Mouse (Mus musculus) limb, embryonic 14.5 days (tissue): Measurements from ENCODE around the gene Catsperg2. TPM values are rescaled to one million over a fixed set of nuclear protein-coding genes. Genes with fewer than 3 reads are reported as not detected.
A peak's percentile ranks its signal among the peaks of the same experiment; 100 is the strongest.

Source experiments
- ATAC-seq: fragments of 200-750 bp; cut with Nextera tagmentation; 2 replicates; pipeline ENCODE4 v1.8.0; 2017; ENCODE audit warnings: low read depth, moderate number of reproducible peaks, moderate TSS enrichment; ENCODE audit not compliant: low FRiP score
- DNase-seq: peaks from one replicate; pipeline ENCODE4 v3.0.0-alpha.2; 2015; ENCODE audit warnings: low spot score
- H3K27ac ChIP-seq: fragments of 300-500 bp; sonication (generic); replicated peaks from 2 replicates; pipeline ENCODE4 v1.5.1; 2014; ENCODE audit warnings: low read depth, mild to moderate bottlenecking, low read length, moderate library complexity, mixed read lengths
- H3K27me3 ChIP-seq: fragments of 300-500 bp; sonication (generic); 2 replicates; pipeline ENCODE4 v1.6.1; 2014; ENCODE audit warnings: low read length, mixed read lengths; ENCODE audit not compliant: control insufficient read depth, insufficient read depth
- H3K36me3 ChIP-seq: fragments of 300-500 bp; sonication (generic); 2 replicates; pipeline ENCODE4 v1.6.1; 2014; ENCODE audit warnings: mild to moderate bottlenecking, low read length, moderate library complexity, mixed read lengths; ENCODE audit not compliant: control insufficient read depth, insufficient read depth
- H3K4me1 ChIP-seq: fragments of 300-500 bp; sonication (generic); 2 replicates; pipeline ENCODE4 v1.6.1; 2014; ENCODE audit warnings: antibody characterized with exemption, low read length, mixed read lengths; ENCODE audit not compliant: control insufficient read depth, insufficient read depth
- H3K4me2 ChIP-seq: fragments of 300-500 bp; sonication (generic); replicated peaks from 2 replicates; pipeline ENCODE4 v1.6.1; 2014; ENCODE audit warnings: low read depth, mild to moderate bottlenecking, low read length, moderate library complexity; ENCODE audit not compliant: severe bottlenecking
- H3K4me3 ChIP-seq: fragments of 300-500 bp; sonication (generic); replicated peaks from 2 replicates; pipeline ENCODE4 v1.5.1; 2014; ENCODE audit warnings: low read length
- H3K9ac ChIP-seq: fragments of 300-500 bp; sonication (generic); 2 replicates; pipeline ENCODE4 v1.6.1; 2014; ENCODE audit warnings: mild to moderate bottlenecking, low read depth, low read length, moderate library complexity; ENCODE audit not compliant: severe bottlenecking
- H3K9me3 ChIP-seq: fragments of 300-500 bp; sonication (generic); 2 replicates; pipeline ENCODE4 v1.6.1; 2016; ENCODE audit warnings: low read length; ENCODE audit not compliant: control insufficient read depth
- POLR2A ChIP-seq: fragments of 200-500 bp; IDR thresholded peaks from 2 replicates; pipeline ENCODE4 v1.8.0; 2012; ENCODE audit warnings: inconsistent platforms, mild to moderate bottlenecking, moderate library complexity, borderline replicate concordance; ENCODE audit not compliant: insufficient read depth, insufficient read length; ENCODE audit errors: extremely low read depth
- WGBS: fragments of 180-500 bp; shearing (Covaris S2); extraction: QIAGEN DNeasy Blood & Tissue Kit; methylation state at CpG from one replicate; pipeline ENCODE4 v1.1.7; 2014; 5-methylcytosine and 5-hydroxymethylcytosine counted together
- polyA plus RNA-seq, 2 experiments: library from polyadenylated mRNA; depleted of rRNA in 1 of 2; stranded (reverse) in 1 of 2; unstranded in 1 of 2; fragments of >200 nt; fragmentation: Nextera tagmentation in 1 of 2; extraction: Ambion mirVana in 1 of 2; gene quantifications; 2 replicates each; pipeline versions ENCODE4 v1.2.1 to v1.2.3; 2012 to 2014

Gene Catsperg2
- polyA plus RNA-seq, 2 experiments = 0.04 TPM; not detected in 1

- Histone ChIP-seq H3K4me2 (peak within 1 kb of the TSS; percentile 82), H3K27me3 (no peaks in the 10 kb centered on the region), H3K9ac (peak within 1 kb of the TSS; percentile 65), H3K27ac (peak within 1 kb of the TSS; percentile 82), H3K4me3 (peak within 1 kb of the TSS; percentile 63), H3K36me3 (peaks cover 23% of the 10 kb centered on the region), H3K4me1 (peaks cover 4% of the 10 kb centered on the region), H3K9me3 (no peaks in the 10 kb centered on the region)
- DNase-seq (peak; percentile 95), ATAC-seq (peak; percentile 94)
- peak; percentile 22; the same call in 1 of the 2 replicates for TF ChIP-seq POLR2A
- under 1% methylated on average over 32 of the region's 32 CpGs for WGBS
Observed at GRCm38 (mm10) chr7:29768090-29768900, 41.5 kb upstream of the Catsperg2 start, which contains the start of gene Zfp84. Gene Zfp84 (plus strand): TSS chr7:29768552.

DNA sequence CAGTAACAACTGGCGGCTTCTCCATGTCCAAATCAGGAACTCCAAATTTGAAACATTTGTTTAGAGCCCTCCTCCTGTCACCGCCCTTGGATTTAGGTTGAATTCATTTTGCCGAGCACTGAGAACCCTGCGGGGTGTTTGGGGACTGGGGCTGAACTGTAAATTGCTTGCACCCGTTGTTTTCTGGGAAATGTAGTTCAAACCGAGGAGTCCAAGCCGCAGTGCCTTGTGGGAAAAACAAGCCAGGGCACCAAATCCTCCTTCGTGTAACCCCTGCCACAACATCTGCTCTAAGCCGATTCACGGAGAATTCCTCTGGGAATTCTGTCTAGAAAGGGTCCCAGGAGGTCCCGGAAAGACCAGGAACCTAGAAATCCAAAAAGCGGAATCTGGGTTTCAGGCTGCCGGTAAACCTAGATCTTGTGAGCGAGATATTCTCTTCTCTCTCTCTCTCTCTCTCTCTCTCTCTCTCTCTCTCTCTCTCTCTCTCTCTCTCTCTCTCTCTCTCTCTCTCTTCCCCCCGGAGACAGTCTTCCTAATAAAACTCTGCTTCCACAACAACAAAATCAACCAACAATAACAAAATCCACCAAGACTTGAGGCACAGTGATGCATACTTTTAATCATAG lies 40.3 kb upstream of the Catsperg2 start:
- Histone ChIP-seq H3K9me3 (no peaks in the 10 kb centered on the region), H3K27me3 (no peaks in the 10 kb centered on the region), H3K4me2 (peak overlapping the region; percentile 82), H3K36me3 (peaks cover 12% of the 10 kb centered on the region), H3K27ac (0 out of 2 replicates have a peak overlapping the region, but pooled peaks have one; percentile 52), H3K4me1 (peaks cover 4% of the 10 kb centered on the region), H3K4me3 (peak overlapping the region; percentile 63), H3K9ac (peak overlapping the region; percentile 58)
- ATAC-seq = peak; percentile 74
- 2% methylated on average over 15 of the region's 15 CpGs for WGBS
- TF ChIP-seq POLR2A = 0 out of 2 replicates have a peak, but pooled peaks have one; percentile 12
- DNase-seq = peak; percentile 89

DNA sequence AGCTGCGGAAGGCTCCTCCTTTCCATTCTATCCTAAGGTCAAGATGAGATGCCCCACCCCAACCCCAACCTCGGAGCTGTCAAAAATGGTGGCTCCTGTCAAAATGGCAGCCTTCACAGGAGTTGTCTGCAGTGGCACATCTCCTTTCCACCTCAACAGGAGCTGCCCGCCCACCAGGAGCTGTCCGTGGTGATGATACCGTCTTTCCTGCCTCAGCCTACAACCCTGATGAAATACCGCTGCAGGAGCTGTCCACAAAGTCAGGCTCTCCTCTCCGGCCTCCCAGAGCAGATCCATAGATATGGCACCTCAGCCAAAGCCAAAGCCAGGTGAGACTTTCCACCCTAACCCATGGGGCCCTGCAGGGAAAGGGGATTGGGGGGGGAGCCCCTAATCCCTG lies 37.9 kb upstream of the Catsperg2 start:
- Histone ChIP-seq H3K27ac (no peak overlapping the region), H3K9ac (no peak overlapping the region), H3K9me3 (no peaks in the 10 kb centered on the region), H3K36me3 (0 out of 2 replicates have a peak, but pooled peaks cover 4% of the 10 kb centered on the region), H3K27me3 (no peaks in the 10 kb centered on the region), H3K4me3 (no peak overlapping the region), H3K4me1 (peaks cover 4% of the 10 kb centered on the region), H3K4me2 (no peak overlapping the region)
- TF ChIP-seq POLR2A = no peak
- WGBS = 78% methylated on average over 7 of the region's 7 CpGs
- ATAC-seq (no peak), DNase-seq (no peak)

GRCm38 (mm10) chr7:29760476-29760875 lies 33.6 kb upstream of the Catsperg2 start:
- WGBS = 80% methylated on average over 5 of the region's 5 CpGs
- H3K36me3 ChIP-seq = 0 out of 2 replicates have a peak, but pooled peaks cover 4% of the 10 kb centered on the region
- no peaks in the 10 kb centered on the region for H3K9me3 ChIP-seq
- no peaks in the 10 kb centered on the region for H3K27me3 ChIP-seq
- no peak for TF ChIP-seq POLR2A
- no peaks in the 10 kb centered on the region for H3K4me1 ChIP-seq
- DNase-seq (no peak), ATAC-seq (no peak)
- no peak overlapping the region for H3K4me3 ChIP-seq
- H3K27ac ChIP-seq = no peak overlapping the region
- no peak overlapping the region for H3K4me2 ChIP-seq
- no peak overlapping the region for H3K9ac ChIP-seq

DNA sequence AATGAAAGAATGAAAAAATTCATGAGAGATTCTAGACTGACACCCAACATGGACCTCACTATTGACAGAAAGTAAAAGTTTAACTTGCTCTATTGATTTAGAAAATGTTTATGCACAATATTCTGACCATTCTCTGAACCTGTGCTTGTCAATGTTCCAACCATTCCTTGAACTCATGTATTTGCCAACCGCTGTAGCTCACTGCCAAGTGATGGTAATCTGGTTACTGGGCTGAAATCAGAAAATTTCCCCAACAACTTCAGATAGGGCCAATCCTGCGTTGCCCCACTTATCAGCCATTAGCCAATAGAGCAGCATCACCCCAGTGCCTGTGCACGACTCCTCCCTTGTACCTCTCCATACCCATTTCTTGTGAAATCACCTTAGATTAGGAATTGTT lies 15.4 kb upstream of the Catsperg2 start:
- H3K27ac ChIP-seq = no peak overlapping the region
- 87% methylated on average over 3 of the region's 3 CpGs for WGBS
- no peak for ATAC-seq

More for the DNA sequence above, 15.4 kb upstream of the Catsperg2 start:
- Histone ChIP-seq H3K4me1 (no peaks in the 10 kb centered on the region), H3K9ac (no peak overlapping the region), H3K4me2 (no peak overlapping the region), H3K36me3 (no peaks in the 10 kb centered on the region), H3K27me3 (no peaks in the 10 kb centered on the region), H3K4me3 (no peak overlapping the region), H3K9me3 (no peaks in the 10 kb centered on the region)
- no peak for DNase-seq
- no peak for TF ChIP-seq POLR2A
